Mouse (Mus musculus) intestine, embryonic 14.5 days (tissue): ENCODE measurements around the gene Gm18336. TPM values are rescaled to one million over a fixed set of nuclear protein-coding genes. Genes with fewer than 3 reads are reported as not detected.

Experiments
- ATAC-seq: fragments of 200-750 bp; cut with Nextera tagmentation; replicated peaks from 2 replicates; pipeline ENCODE4 v1.8.0; 2017; ENCODE audit warnings: low read depth, moderate number of reproducible peaks, moderate TSS enrichment, moderate library complexity; ENCODE audit not compliant: low FRiP score, low TSS enrichment
- DNase-seq: peaks from one replicate; pipeline ENCODE4 v3.0.0-alpha.2; 2018; ENCODE audit warnings: low spot score
- H3K27ac ChIP-seq: fragments of 300-500 bp; sonication (generic); 2 replicates; pipeline ENCODE4 v1.5.1; 2014; ENCODE audit warnings: low read depth, mild to moderate bottlenecking, control low read depth
- H3K27me3 ChIP-seq: fragments of 300-500 bp; sonication (generic); replicated peaks from 2 replicates; pipeline ENCODE4 v1.6.1; 2014; ENCODE audit warnings: low read length, control low read depth; ENCODE audit not compliant: control insufficient read depth, insufficient read depth
- H3K36me3 ChIP-seq: fragments of 300-500 bp; sonication (generic); 2 replicates; pipeline ENCODE4 v1.6.1; 2014; ENCODE audit warnings: low read length, control low read depth; ENCODE audit not compliant: control insufficient read depth, insufficient read depth
- H3K4me1 ChIP-seq: fragments of 300-500 bp; sonication (generic); replicated peaks from 2 replicates; pipeline ENCODE4 v1.6.1; 2014; ENCODE audit warnings: low read length, control low read depth, mixed read lengths; ENCODE audit not compliant: control insufficient read depth, insufficient read depth
- H3K4me2 ChIP-seq: fragments of 300-500 bp; sonication (generic); 2 replicates; pipeline ENCODE4 v1.6.1; 2014; ENCODE audit warnings: low read length
- H3K4me3 ChIP-seq: fragments of 300-500 bp; sonication (generic); 2 replicates; pipeline ENCODE4 v1.5.1; 2014; ENCODE audit warnings: low read depth, low read length, control low read depth, mixed read lengths
- H3K9ac ChIP-seq: fragments of 300-500 bp; sonication (generic); 2 replicates; pipeline ENCODE4 v1.6.1; 2014; ENCODE audit warnings: mild to moderate bottlenecking, low read length
- H3K9me3 ChIP-seq: fragments of 300-500 bp; sonication (generic); 2 replicates; pipeline ENCODE4 v1.6.1; 2016; ENCODE audit warnings: low read length, control low read depth; ENCODE audit not compliant: control insufficient read depth
- WGBS: fragments of 180-500 bp; shearing (Covaris S2); extraction: QIAGEN DNeasy Blood & Tissue Kit; methylation state at CpG from one replicate; pipeline ENCODE4 v1.1.7; 2014; 5-methylcytosine and 5-hydroxymethylcytosine counted together
- polyA plus RNA-seq: library from polyadenylated mRNA; unstranded; fragments of >200 nt; fragmentation: Nextera tagmentation; extraction: Ambion mirVana; gene quantifications from 2 replicates; pipeline ENCODE4 v1.2.1, GENCODE M21; 2014

Gene Gm18336
- polyA plus RNA-seq, 1 experiment from 2014 or later = not detected

- 88% methylated on average over 1 of the region's 1 CpGs for WGBS
- no peak for DNase-seq
- Histone ChIP-seq H3K4me1 (no peaks in the 10 kb centered on the region), H3K27ac (no peak overlapping the region), H3K4me3 (no peak overlapping the region), H3K9me3 (no peaks in the 10 kb centered on the region), H3K4me2 (no peak overlapping the region), H3K9ac (no peak overlapping the region), H3K36me3 (no peaks in the 10 kb centered on the region), H3K27me3 (no peaks in the 10 kb centered on the region)
- ATAC-seq = no peak
These were observed 2.1 kb downstream of the Gm18336 start for GRCm38 (mm10) chrX:73396446-73396845.

- H3K36me3 ChIP-seq = no peaks in the 10 kb centered on the region
- no peak for ATAC-seq
- no peak for DNase-seq
- H3K9ac ChIP-seq = no peak overlapping the region
- H3K27ac ChIP-seq = no peak overlapping the region
- no peaks in the 10 kb centered on the region for H3K27me3 ChIP-seq
- WGBS = 76% methylated on average over 4 of the region's 4 CpGs
- H3K4me1 ChIP-seq = no peaks in the 10 kb centered on the region
- H3K4me2 ChIP-seq = no peak overlapping the region
- H3K9me3 ChIP-seq = no peaks in the 10 kb centered on the region
- H3K4me3 ChIP-seq = no peak overlapping the region
These were observed 7.1 kb downstream of the Gm18336 start for GRCm38 (mm10) chrX:73391481-73391880.

GRCm38 (mm10) chrX:73384924-73385323 lies 13.6 kb downstream of the Gm18336 start:
- H3K36me3 ChIP-seq = no peaks in the 10 kb centered on the region
- no peak overlapping the region for H3K4me2 ChIP-seq
- H3K27ac ChIP-seq = no peak overlapping the region
- 27% methylated on average over 1 of the region's 1 CpGs for WGBS
- DNase-seq (no peak), ATAC-seq (no peak)
- no peak overlapping the region for H3K9ac ChIP-seq
- H3K27me3 ChIP-seq = 0 out of 2 replicates have a peak, but pooled peaks cover 3% of the 10 kb centered on the region
- no peaks in the 10 kb centered on the region for H3K9me3 ChIP-seq
- H3K4me3 ChIP-seq = no peak overlapping the region
- no peaks in the 10 kb centered on the region for H3K4me1 ChIP-seq

GRCm38 (mm10) chrX:73384419-73384818 lies 14.1 kb downstream of the Gm18336 start:
- WGBS = 70% methylated on average over 6 of the region's 6 CpGs
- Histone ChIP-seq H3K4me1 (no peaks in the 10 kb centered on the region), H3K4me2 (no peak overlapping the region), H3K9ac (no peak overlapping the region), H3K36me3 (no peaks in the 10 kb centered on the region), H3K27ac (no peak overlapping the region), H3K4me3 (no peak overlapping the region), H3K9me3 (no peaks in the 10 kb centered on the region), H3K27me3 (0 out of 2 replicates have a peak, but pooled peaks cover 3% of the 10 kb centered on the region)
- no peak for ATAC-seq
- no peak for DNase-seq

GRCm38 (mm10) chrX:73363291-73363690 lies 35.2 kb downstream of the Gm18336 start:
- Histone ChIP-seq H3K27ac (no peak overlapping the region), H3K27me3 (no peaks in the 10 kb centered on the region)
- ATAC-seq = no peak

GRCm38 (mm10) chrX:73356719-73357118 lies 41.8 kb downstream of the Gm18336 start:
- 89% methylated on average over 1 of the region's 1 CpGs for WGBS
- Histone ChIP-seq H3K4me2 (no peak overlapping the region), H3K4me3 (no peak overlapping the region), H3K27me3 (no peaks in the 10 kb centered on the region), H3K36me3 (peaks cover 40% of the 10 kb centered on the region), H3K9me3 (no peaks in the 10 kb centered on the region), H3K27ac (no peak overlapping the region), H3K4me1 (no peaks in the 10 kb centered on the region), H3K9ac (no peak overlapping the region)
- DNase-seq (no peak), ATAC-seq (no peak)

More at GRCm38 (mm10) chrX:73363291-73363690, 35.2 kb downstream of the Gm18336 start:
- Histone ChIP-seq H3K4me1 (no peaks in the 10 kb centered on the region), H3K36me3 (no peaks in the 10 kb centered on the region), H3K9ac (no peak overlapping the region), H3K9me3 (no peaks in the 10 kb centered on the region), H3K4me3 (no peak overlapping the region), H3K4me2 (no peak overlapping the region)
- DNase-seq = no peak

- WGBS = 92% methylated on average over 2 of the region's 2 CpGs
- DNase-seq = no peak
- Histone ChIP-seq H3K9ac (no peak overlapping the region), H3K9me3 (no peaks in the 10 kb centered on the region), H3K27ac (no peak overlapping the region), H3K36me3 (peaks cover 45% of the 10 kb centered on the region), H3K4me1 (no peaks in the 10 kb centered on the region), H3K4me2 (no peak overlapping the region), H3K27me3 (no peaks in the 10 kb centered on the region), H3K4me3 (no peak overlapping the region)
- no peak for ATAC-seq
These were observed 42.4 kb downstream of the Gm18336 start for GRCm38 (mm10) chrX:73356163-73356562.

Other genes starting within 250 kb of the Gm18336 start
- gene Xlr5b, start 249.9 kb downstream of the Gm18336 start, polyA plus RNA-seq = 0.22 TPM in 1 of 2 replicates, not detected in the other
- gene DXBay18, start 249.3 kb downstream of the Gm18336 start, polyA plus RNA-seq = not detected in 2 replicates
- gene Spin2d, start 221.7 kb downstream of the Gm18336 start, polyA plus RNA-seq = not detected in 2 replicates
- 4.7 and 12.4 TPM in 2 replicates for gene Xlr3b, start 206.5 kb downstream of the Gm18336 start, polyA plus RNA-seq
- 0.50 and 1.2 TPM in 2 replicates for gene Xlr4b, start 184.4 kb downstream of the Gm18336 start, polyA plus RNA-seq
- gene F8a, start 170.4 kb downstream of the Gm18336 start, polyA plus RNA-seq = 11.3 and 11.9 TPM in 2 replicates
- 0.55 and 2.1 TPM in 2 replicates for gene Xlr4c, start 155.6 kb downstream of the Gm18336 start, polyA plus RNA-seq
- gene Xlr3c, start 133.3 kb downstream of the Gm18336 start, polyA plus RNA-seq = not detected in 2 replicates
- gene Xlr5a, start 105.8 kb downstream of the Gm18336 start, polyA plus RNA-seq = 0.26 TPM in 1 of 2 replicates, not detected in the other
- gene Xlr5c, start 105.8 kb downstream of the Gm18336 start, polyA plus RNA-seq = not detected in 2 replicates
- gene Gm45015, start 61.9 kb downstream of the Gm18336 start, polyA plus RNA-seq = not detected in 2 replicates
- gene Zfp275, start 56.1 kb downstream of the Gm18336 start, polyA plus RNA-seq = 14.9 and 16.3 TPM in 2 replicates
- gene Zfp92, start 12.4 kb upstream of the Gm18336 start, polyA plus RNA-seq = 0.38 TPM in 2 replicates
- gene Trex2, start 36.6 kb upstream of the Gm18336 start, polyA plus RNA-seq = not detected in 2 replicates
- 58.2 and 59.4 TPM in 2 replicates for gene Haus7, start 60.3 kb upstream of the Gm18336 start, polyA plus RNA-seq
- gene Bgn, start 84.9 kb upstream of the Gm18336 start, polyA plus RNA-seq = 52.7 and 58.1 TPM in 2 replicates
- 0.26 and 0.49 TPM in 2 replicates for gene Atp2b3, start 104.3 kb upstream of the Gm18336 start, polyA plus RNA-seq
- gene Dusp9, start 240.7 kb upstream of the Gm18336 start, polyA plus RNA-seq = 4.6 and 4.9 TPM in 2 replicates